Mouse (Mus musculus): ENCODE data around the gene Aldh3b3.

Aldh3b3 gene

DNA sequence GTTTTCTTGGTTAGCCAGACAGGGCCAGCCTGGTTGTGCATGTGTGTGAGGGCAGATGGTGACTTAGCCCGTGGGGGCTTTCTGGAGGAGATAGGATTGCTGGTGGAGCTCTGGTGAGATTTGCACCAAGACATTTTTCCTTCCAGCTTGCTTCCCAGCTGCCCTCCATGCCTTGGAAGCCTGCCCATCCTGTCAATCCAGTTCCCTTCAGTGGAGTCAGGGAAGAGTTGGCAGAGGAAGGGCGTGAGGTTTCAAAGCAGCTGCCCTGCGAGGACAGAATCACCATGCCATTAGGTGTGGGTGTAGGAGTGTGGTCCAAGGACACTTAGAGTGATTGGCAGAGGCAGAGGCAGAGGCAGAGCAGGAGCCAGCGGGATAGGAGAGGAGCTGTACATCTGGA, at the start of gene Aldh3b3:
Aldh3b3 (plus strand) TSS at position 176 of the 400 bp plus-strand sequence.
- DNase-seq, result no peak

- no peak for DNase-seq
These were observed 48.2 kb upstream of the Aldh3b3 start for GRCm38 (mm10) chr19:3910206-3910605.

GRCm38 (mm10) chr19:3912337-3913204, 45.9 kb upstream of the Aldh3b3 start, which contains the start of gene Ndufs8:
Gene Ndufs8 (minus strand): TSS chr19:3912774.
- DNase-seq, result peak; percentile 77

- no peak for DNase-seq
These were observed 44.8 kb upstream of the Aldh3b3 start for GRCm38 (mm10) chr19:3913692-3914091.

DNA sequence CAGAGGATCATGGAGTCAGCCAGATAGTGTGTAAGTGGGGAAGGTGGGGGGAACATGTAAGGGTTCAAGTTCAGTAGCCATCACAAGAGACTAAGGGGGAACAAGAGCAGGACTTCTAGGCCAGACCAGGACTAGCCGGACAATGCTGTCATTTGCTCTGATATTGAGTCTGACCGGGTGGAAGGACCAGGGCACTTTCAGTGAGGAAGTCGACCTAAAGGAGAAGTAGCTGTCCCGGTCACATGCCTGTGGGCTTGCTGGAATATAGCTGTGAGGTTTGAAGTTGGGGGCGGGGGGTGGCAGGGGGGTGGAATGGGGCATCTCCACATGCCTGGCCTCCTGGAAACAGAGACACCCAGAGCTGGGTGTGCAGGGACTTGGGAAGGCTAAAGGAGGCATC, 43.9 kb upstream of the Aldh3b3 start:
- DNase-seq, result no peak

GRCm38 (mm10) chr19:3916727-3917126, 41.7 kb upstream of the Aldh3b3 start:
- no peak for DNase-seq

GRCm38 (mm10) chr19:3919928-3920327, 38.5 kb upstream of the Aldh3b3 start:
- DNase-seq, result no peak

DNA sequence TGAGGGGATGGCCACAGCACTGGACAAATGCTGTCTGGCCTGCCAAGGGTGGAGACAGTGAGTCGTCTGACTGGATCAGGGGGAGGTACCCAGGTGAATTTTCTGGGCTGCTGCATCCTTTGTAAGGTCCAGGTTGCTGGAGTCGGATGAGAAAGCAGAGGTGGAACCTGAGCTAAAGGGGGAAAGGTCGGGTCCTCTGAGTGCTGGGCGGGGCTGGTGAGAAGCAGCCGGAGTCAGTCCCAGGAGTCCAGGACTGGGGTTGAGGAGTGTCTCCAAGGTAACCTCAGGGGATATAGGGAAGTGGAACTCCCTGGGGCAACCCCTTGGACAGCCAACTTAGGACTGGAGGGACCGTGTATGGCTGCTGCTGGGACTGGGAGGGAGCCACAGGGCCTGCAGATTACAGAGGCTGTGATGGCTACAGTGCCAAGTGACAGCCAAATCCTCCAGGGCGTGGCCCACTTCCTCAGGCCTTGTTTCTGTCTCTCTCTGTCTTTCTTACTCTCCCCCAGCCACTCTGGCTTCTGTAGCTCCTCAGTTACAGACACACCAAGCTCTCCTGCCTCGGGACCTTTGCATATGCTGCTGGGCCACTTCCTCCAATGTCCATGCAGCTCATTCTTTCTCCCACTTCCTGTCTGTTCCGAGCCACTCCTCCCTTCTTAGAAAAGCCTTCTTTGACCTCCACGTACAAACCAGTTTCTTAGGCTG, 35.6 kb upstream of the Aldh3b3 start:
- no peak for DNase-seq

DNA sequence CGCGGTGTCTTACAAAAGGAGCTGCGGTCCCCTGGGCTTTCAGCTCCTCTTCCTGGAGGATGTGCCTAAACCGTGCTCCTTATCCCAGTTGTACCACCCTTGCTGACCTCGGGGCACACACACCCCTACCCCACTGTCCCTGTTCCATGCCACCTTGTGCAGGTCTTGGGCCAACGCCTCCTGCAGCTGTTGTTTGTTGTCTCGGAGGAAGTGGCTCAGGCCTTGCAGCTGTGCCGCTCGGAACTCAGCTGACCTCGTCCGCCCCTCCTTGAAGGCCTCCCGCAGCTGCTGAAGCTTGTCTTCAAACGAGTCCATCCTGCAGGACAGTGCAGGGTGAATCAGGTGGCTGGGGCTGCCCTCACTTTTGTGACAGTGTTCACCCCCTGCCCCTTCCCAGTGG, 34.9 kb upstream of the Aldh3b3 start:
- DNase-seq, result no peak

GRCm38 (mm10) chr19:3924190-3924589, 34.3 kb upstream of the Aldh3b3 start:
- no peak for DNase-seq

GRCm38 (mm10) chr19:3924868-3925267, 33.6 kb upstream of the Aldh3b3 start:
- no peak for DNase-seq

DNA sequence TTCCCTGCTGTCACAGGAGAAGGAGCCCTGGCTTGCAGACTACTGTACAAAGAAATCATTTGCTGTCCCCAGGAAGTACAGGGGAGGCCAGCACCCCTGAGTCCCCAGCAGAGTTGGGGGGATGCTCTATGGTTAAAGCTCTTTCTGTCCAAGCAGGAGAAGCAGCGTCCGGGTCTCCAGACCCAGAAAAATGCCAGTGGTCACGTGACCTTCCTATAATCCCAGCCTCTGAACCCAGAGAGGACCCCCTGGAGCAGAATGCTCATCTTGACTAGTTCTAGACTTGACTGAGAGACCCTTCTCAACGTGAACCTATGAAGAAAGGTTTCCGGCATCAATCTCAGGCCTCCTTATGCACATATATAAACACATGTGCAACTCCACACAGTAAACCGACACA, 32.6 kb upstream of the Aldh3b3 start:
- DNase-seq, result no peak

- no peak for DNase-seq
These were observed 32.2 kb upstream of the Aldh3b3 start for GRCm38 (mm10) chr19:3926279-3926678.

GRCm38 (mm10) chr19:3926685-3927084, 31.8 kb upstream of the Aldh3b3 start:
- no peak for DNase-seq

DNA sequence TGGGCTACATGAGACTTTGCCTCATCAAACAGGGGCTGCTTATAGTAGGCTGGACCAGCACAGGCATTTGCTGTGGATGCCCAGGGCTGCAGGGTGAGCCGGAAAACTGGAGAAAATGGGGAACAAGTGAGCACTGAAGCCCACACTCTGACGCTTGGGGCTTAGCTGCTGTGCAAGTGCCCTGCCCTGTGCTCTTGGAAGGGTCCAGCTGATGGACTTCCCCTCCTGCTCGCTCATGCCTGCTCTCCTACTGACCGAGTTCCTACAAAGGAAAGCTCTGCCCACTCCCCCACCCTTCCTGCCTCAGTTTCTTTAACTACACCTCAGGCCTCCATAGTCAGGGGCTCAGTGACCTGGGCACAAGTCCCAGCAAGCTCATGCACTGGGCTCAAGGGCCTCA, 30.5 kb upstream of the Aldh3b3 start:
- no peak for DNase-seq

GRCm38 (mm10) chr19:3928779-3929178, 29.7 kb upstream of the Aldh3b3 start:
- DNase-seq, result no peak

GRCm38 (mm10) chr19:3929211-3929941, 29.1 kb upstream of the Aldh3b3 start, which contains the start of gene Aldh3b1:
Gene Aldh3b1 (minus strand): TSS chr19:3929808.
- DNase-seq, result peak; percentile 63

DNA sequence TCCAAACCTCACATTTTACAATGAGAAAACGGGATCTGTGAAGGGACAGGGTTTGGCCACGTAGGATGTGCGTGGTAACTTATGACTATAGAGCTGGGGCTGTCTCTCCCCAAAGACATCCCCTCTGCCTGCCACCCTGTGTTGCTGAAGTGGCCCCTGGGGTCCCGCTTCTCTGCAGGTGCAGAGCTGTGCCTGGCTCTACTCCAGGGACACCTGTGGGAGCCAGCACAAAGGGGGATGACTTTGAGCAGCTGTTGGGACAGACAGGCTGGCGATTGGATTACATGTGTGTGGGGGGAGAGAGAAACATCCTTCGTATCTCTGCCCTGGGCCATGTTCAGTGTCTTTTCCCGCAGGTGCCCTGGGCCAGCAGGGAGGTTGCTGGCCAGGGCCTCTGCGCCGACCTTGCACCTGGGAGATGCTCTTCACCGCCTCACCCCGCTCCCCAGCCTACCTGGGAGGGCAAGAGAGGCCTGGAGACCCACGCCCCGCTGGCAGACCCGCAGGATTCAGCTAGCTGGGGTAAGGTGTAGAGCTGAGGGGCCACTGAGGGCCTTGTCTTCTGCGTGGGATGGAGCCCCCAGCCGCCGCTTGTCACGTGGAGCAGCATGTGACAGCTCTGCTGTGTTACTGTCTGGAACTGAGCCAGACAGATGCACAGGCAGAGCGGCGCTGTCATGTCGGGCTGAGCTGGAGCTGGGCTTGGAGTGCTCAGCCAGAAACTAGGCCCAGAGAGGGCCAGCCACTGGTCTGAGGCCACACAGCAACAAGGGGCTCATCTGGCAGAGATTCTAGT, 28.0 kb upstream of the Aldh3b3 start:
- no peak for DNase-seq

DNA sequence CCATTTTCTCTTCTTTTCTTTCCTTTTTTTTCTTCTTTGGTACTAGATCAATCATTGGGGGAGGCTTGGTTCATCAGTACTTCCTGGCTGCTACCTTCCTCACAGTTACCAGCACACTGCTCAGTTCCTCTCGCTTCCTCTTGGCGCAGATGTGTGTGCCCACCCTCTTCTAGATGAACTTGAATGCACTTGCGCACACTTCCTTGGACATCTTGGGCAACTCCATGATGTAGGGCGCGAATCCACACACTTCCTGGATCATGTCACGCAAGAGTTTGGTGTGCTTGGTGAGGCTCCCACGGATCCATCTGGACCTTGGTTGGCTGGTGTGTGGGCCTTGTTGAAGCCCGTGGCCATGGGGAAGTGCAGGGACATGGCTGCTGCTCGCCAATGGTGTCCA, 26.7 kb upstream of the Aldh3b3 start:
- no peak for DNase-seq

GRCm38 (mm10) chr19:3935032-3935895, 23.2 kb upstream of the Aldh3b3 start, which contains the start of gene Unc93b1:
Gene Unc93b1 (plus strand): TSS chr19:3935186.
- no peak for DNase-seq

Measured in right cerebral cortex, postnatal 4 days (tissue).